Mouse (Mus musculus) neural tube, embryonic 14.5 days (tissue): ENCODE measurements around the gene Oprd1. TPM values are rescaled to one million over a fixed set of nuclear protein-coding genes. Genes with fewer than 3 reads are reported as not detected.

ENCODE experiments used
- ATAC-seq: fragments of 200-750 bp; cut with Nextera tagmentation; 2 replicates; pipeline ENCODE4 v1.8.0; 2017; ENCODE audit warnings: low read depth, mild to moderate bottlenecking, moderate TSS enrichment, moderate library complexity
- H3K27ac ChIP-seq: fragments of 300-500 bp; sonication (generic); 2 replicates; pipeline ENCODE4 v1.5.1; 2014; ENCODE audit warnings: low read depth, mild to moderate bottlenecking, control low read depth, low read length, moderate library complexity, mixed read lengths
- H3K27me3 ChIP-seq: fragments of 300-500 bp; sonication (generic); 2 replicates; pipeline ENCODE4 v1.6.1; 2014; ENCODE audit warnings: low read length; ENCODE audit not compliant: control insufficient read depth, insufficient read depth
- H3K36me3 ChIP-seq: fragments of 300-500 bp; sonication (generic); 2 replicates; pipeline ENCODE4 v1.6.1; 2014; ENCODE audit warnings: low read length, mixed read lengths; ENCODE audit not compliant: control insufficient read depth, insufficient read depth
- H3K4me1 ChIP-seq: fragments of 300-500 bp; sonication (generic); 2 replicates; pipeline ENCODE4 v1.6.1; 2014; ENCODE audit warnings: low read length; ENCODE audit not compliant: control insufficient read depth, insufficient read depth
- H3K4me2 ChIP-seq: fragments of 300-500 bp; sonication (generic); 2 replicates; pipeline ENCODE4 v1.6.1; 2014; ENCODE audit warnings: mild to moderate bottlenecking, low read depth, low read length, control low read depth
- H3K4me3 ChIP-seq: fragments of 300-500 bp; sonication (generic); 2 replicates; pipeline ENCODE4 v1.5.1; 2014; ENCODE audit warnings: low read depth, low read length, control low read depth, mixed read lengths
- H3K9ac ChIP-seq: fragments of 300-500 bp; sonication (generic); replicated peaks from 2 replicates; pipeline ENCODE4 v1.6.1; 2014; ENCODE audit warnings: low read depth, mild to moderate bottlenecking, control low read depth, low read length, mixed read lengths
- H3K9me3 ChIP-seq: fragments of 300-500 bp; sonication (generic); 2 replicates; pipeline ENCODE4 v1.6.1; 2016; ENCODE audit warnings: low read length; ENCODE audit not compliant: control insufficient read depth
- WGBS: fragments of 180-500 bp; shearing (Covaris S2); extraction: QIAGEN DNeasy Blood & Tissue Kit; methylation state at CpG from one replicate; pipeline ENCODE4 v1.1.7; 2014; 5-methylcytosine and 5-hydroxymethylcytosine counted together
- polyA plus RNA-seq: library from polyadenylated mRNA; unstranded; fragments of >200 nt; fragmentation: Nextera tagmentation; extraction: Ambion mirVana; gene quantifications from 2 replicates; pipeline ENCODE4 v1.2.1, GENCODE M21; 2014

The Oprd1 gene
- polyA plus RNA-seq, 1 experiment from 2014 or later: 0.63 TPM

GRCm38 (mm10) chr4:132074077-132074932 lies 70.0 kb downstream of the Oprd1 start, which contains the start of gene Gm10300:
TSS of gene Gm10300 (plus strand) at chr4:132074697.
- Histone ChIP-seq H3K9ac (peak within 1 kb of the TSS; percentile 57), H3K4me3 (peak within 1 kb of the TSS; percentile 71), H3K27me3 (no peaks in the 10 kb centered on the region; the same call in 1 of the 2 replicates), H3K27ac (no peak within 1 kb of the TSS), H3K9me3 (no peaks in the 10 kb centered on the region), H3K36me3 (no peaks in the 10 kb centered on the region), H3K4me1 (peaks cover 7% of the 10 kb centered on the region; the same call in 1 of the 2 replicates), H3K4me2 (peak within 1 kb of the TSS; percentile 100)
- ATAC-seq: peak; percentile 41
- under 1% methylated on average over 42 of the region's 42 CpGs for WGBS

- H3K27ac ChIP-seq: no peak overlapping the region
- no peak overlapping the region for H3K9ac ChIP-seq
Observed at GRCm38 (mm10) chr4:132072946-132073345, 71.3 kb downstream of the Oprd1 start.

GRCm38 (mm10) chr4:132072156-132072555 lies 72.1 kb downstream of the Oprd1 start:
- Histone ChIP-seq H3K27me3 (no peaks in the 10 kb centered on the region; the same call in 1 of the 2 replicates), H3K4me1 (peaks cover 7% of the 10 kb centered on the region; the same call in 1 of the 2 replicates), H3K4me2 (no peak overlapping the region), H3K36me3 (no peaks in the 10 kb centered on the region), H3K4me3 (no peak overlapping the region), H3K9ac (no peak overlapping the region), H3K27ac (no peak overlapping the region), H3K9me3 (no peaks in the 10 kb centered on the region)
- WGBS: 60% methylated on average over 3 of the region's 3 CpGs
- ATAC-seq: no peak

More at GRCm38 (mm10) chr4:132072946-132073345, 71.3 kb downstream of the Oprd1 start:
- H3K4me2 ChIP-seq: no peak overlapping the region
- WGBS: 72% methylated on average over 6 of the region's 6 CpGs
- H3K36me3 ChIP-seq: no peaks in the 10 kb centered on the region
- H3K27me3 ChIP-seq: no peaks in the 10 kb centered on the region; the same call in 1 of the 2 replicates
- H3K4me3 ChIP-seq: no peak overlapping the region
- H3K9me3 ChIP-seq: no peaks in the 10 kb centered on the region
- peaks cover 7% of the 10 kb centered on the region; the same call in 1 of the 2 replicates for H3K4me1 ChIP-seq
- no peak for ATAC-seq

- Histone ChIP-seq H3K9ac (no peak overlapping the region), H3K4me3 (no peak overlapping the region), H3K4me1 (peaks cover 7% of the 10 kb centered on the region; the same call in 1 of the 2 replicates), H3K27me3 (no peaks in the 10 kb centered on the region; the same call in 1 of the 2 replicates), H3K4me2 (no peak overlapping the region), H3K27ac (no peak overlapping the region), H3K9me3 (no peaks in the 10 kb centered on the region), H3K36me3 (no peaks in the 10 kb centered on the region)
- 95% methylated on average over 2 of the region's 2 CpGs for WGBS
- ATAC-seq: no peak
Observed at GRCm38 (mm10) chr4:132071674-132072073, 72.6 kb downstream of the Oprd1 start.

- no peak overlapping the region for H3K27ac ChIP-seq
- no peaks in the 10 kb centered on the region for H3K4me1 ChIP-seq
- no peaks in the 10 kb centered on the region for H3K36me3 ChIP-seq
- no peak overlapping the region for H3K9ac ChIP-seq
- H3K27me3 ChIP-seq: no peaks in the 10 kb centered on the region
- H3K4me2 ChIP-seq: no peak overlapping the region
- WGBS: 65% methylated on average over 2 of the region's 2 CpGs
- H3K9me3 ChIP-seq: no peaks in the 10 kb centered on the region
- no peak for ATAC-seq
- H3K4me3 ChIP-seq: no peak overlapping the region
Observed at GRCm38 (mm10) chr4:132067938-132068235, 76.4 kb downstream of the Oprd1 start.

GRCm38 (mm10) chr4:132067112-132067937 lies 77.0 kb downstream of the Oprd1 start:
- H3K9ac ChIP-seq: no peak overlapping the region
- ATAC-seq: no peak
- H3K4me2 ChIP-seq: no peak overlapping the region
- H3K4me3 ChIP-seq: no peak overlapping the region
- no peak overlapping the region for H3K27ac ChIP-seq
- no peaks in the 10 kb centered on the region for H3K36me3 ChIP-seq
- no peaks in the 10 kb centered on the region for H3K9me3 ChIP-seq
- H3K4me1 ChIP-seq: no peaks in the 10 kb centered on the region
- H3K27me3 ChIP-seq: no peaks in the 10 kb centered on the region
- 85% methylated on average over 14 of the region's 14 CpGs for WGBS

- no peaks in the 10 kb centered on the region for H3K27me3 ChIP-seq
- no peaks in the 10 kb centered on the region for H3K9me3 ChIP-seq
- no peak for ATAC-seq
- H3K27ac ChIP-seq: no peak overlapping the region
- WGBS: 77% methylated on average over 10 of the region's 10 CpGs
- H3K4me2 ChIP-seq: no peak overlapping the region
- no peak overlapping the region for H3K4me3 ChIP-seq
- H3K4me1 ChIP-seq: no peaks in the 10 kb centered on the region
- no peak overlapping the region for H3K9ac ChIP-seq
- no peaks in the 10 kb centered on the region for H3K36me3 ChIP-seq
Observed at GRCm38 (mm10) chr4:132066101-132066773, 78.0 kb downstream of the Oprd1 start.

GRCm38 (mm10) chr4:132065578-132065977 lies 78.7 kb downstream of the Oprd1 start:
- Histone ChIP-seq H3K4me1 (no peaks in the 10 kb centered on the region), H3K9me3 (no peaks in the 10 kb centered on the region), H3K36me3 (no peaks in the 10 kb centered on the region), H3K4me3 (no peak overlapping the region), H3K9ac (no peak overlapping the region), H3K27ac (no peak overlapping the region), H3K27me3 (no peaks in the 10 kb centered on the region), H3K4me2 (no peak overlapping the region)
- 64% methylated on average over 3 of the region's 3 CpGs for WGBS
- ATAC-seq: no peak
